Mouse (Mus musculus): ENCODE measurements at regions not wholly inside any gene's neighbourhood (a gene's known extent, or its start where the extent isn't known, plus 50 kb on each side); places are given as distances from the start of the nearest gene placed in this dataset.
A peak's percentile ranks its signal among the peaks of the same experiment; 100 is the strongest.

DNA sequence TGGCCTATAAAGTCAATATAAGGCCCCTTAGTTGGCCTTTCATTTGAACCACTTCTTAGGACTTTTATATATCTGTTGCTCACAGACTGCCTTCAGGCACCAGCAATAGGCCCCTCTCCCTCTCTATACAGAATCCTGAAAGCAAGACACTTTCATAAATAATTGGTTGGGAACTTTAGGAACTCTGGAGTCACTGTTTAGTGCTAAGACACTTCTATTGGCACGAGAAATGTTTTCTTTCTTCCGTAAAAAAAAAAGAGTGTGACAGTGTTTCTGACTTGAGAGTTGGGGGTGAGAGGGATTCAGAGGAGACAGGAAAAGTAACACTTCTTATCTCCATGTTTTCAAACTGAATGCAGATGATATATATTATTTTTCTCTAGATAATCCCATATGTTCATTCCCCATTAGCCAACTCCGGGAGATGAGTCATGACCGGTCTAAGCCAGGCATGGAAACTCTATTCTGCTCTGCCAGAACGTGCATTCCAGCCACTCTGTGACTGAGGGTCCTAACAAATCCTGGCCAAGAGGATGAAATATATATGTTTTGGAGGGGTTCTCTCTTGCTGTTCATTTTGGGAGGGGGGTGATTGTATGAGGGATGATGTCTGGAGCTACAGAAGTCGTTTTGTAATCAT lies 531.6 kb downstream of the Ccdc171 start:
- DNase-seq, result no peak

DNA sequence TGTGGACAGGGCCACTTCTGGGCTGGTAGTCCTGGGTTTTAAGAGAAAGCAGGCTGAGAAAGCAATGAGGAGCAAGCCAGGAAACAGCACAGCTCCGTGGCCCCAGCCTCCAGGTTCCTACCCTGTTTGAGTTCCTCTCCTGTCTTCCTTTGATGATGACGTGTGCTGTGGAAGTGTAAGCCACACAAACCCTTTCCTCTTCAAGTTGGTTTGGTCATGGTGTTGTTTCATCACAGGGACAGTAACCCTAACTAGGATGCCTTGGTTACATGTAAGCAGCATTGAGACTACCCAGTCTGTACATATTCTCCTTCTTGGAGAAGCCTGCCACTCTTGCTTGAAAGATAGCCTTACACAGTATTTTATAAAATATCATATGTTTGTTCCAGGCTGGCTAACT lies 534.8 kb downstream of the Ccdc171 start:
- no peak for DNase-seq

DNA sequence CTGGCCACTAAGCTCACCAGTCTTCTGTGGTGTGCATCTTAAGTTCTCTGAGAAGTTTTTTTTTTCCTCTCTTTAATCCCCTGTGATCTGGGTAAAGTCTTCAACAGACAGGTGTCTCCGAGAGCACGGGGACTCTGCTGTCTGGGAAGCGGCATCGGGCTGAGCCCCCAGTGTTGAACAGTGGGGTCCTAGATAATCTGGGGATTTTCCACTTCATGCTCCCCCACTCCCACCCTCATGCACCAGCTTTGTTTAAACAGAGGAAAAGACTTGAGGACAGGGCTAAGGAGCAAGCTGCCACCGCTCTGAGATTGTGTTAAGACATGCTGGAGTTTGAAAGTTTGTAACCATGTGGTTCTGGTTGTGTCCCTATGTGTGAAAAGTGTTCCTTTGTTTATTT lies 538.4 kb downstream of the Ccdc171 start:
- no peak for DNase-seq

DNA sequence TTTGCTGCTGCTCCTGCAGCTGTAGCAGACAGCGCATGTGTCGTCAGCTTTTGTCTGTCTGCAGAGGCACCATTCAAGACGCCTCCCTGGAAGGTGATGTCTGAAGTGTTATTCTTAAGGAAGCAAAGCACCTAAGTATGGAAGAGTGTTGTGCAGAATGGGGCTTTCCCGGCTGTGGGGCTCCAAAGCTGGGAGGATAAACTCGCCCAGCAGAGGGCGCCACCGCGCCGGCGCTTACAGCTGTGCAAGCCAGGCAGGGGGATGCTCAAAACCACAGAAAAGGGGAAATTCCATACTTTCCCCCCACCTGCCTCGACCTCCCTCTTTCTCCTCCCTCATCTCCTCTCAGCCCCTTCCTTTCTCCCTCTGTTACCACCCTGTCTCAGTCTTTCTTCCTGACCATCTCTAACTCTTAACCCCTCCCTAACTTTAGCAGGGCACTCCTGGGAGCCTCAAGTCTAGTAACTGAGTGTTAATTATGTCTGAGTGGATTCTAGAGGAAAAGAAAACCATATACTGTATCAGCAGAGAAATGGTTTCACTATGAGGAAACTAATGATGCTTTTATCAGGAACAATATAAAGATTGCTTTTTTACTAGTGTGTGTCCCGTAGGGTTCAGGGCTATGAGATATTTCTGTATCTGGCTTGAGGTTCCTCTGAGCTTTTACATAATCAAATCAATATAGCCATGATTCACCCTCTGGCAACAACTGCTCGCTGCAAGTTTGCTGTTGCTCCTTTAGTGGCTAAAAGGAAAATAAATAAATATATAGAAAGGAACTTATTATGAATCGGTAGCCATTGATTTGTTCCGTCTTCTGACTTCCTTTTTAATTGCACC lies 539.5 kb downstream of the Ccdc171 start:
- peak; percentile 93 to 94 for DNase-seq

DNA sequence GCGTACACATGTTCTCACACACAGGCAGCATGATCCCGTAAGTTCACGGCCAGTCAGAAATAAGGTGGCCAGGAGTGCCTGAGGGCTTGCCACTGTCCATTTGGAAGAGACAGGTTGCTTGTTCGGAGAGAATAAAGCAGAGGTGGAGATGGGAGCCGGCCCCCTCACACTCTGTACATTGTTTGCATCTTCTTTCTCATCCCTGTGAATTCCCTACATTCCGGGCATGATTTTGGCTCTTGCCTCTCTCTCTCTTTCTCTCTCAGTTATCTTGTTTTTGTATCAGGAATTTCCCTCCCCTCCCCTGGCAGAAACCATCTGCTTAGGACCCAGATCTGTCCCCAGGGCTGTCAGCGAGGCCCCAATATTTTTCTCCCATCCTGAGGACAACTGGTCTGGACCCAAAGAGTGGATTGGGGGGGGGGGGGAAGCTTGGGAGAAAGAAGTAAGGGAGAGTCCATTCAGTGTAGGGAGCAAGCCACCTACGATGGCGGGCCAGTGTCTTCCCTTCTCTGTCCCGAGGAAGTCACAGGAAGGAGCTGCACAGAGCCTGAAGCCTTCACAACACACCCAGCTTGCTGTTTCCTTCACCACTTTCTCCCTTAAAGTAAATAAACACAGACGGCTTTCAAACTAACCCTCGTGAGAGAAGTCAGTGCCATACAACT lies 540.2 kb downstream of the Ccdc171 start:
- DNase-seq, result no peak

DNA sequence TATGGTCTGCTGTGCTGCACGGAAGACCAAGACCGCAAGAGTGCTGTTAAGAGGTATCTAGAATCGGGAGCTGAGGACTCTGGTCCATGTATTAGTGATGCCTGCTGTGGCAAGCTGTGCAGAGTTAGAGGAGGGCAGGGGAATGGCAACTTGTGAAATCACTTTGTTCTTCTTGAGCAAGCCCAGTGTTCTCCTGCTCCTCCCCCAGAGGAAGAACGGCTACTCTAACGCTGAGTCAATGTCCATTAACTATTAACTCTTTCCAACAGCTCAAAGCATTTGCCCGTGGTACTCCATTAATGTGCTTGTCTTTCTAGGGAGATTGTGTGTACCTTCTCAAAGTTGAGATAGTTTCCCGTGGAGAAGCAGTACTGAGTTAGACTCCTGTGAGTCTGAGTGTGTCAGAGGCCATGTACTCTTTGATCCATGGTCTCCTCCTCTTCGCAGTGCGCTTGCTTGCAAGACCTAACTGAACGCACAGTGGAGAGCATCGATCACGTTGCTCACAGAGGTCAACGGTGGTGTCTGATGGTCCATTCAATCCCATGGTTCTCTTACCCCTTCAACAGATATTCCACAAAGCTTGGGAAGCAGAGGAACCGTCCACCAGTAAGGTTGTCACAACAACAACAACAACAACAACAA lies 542.7 kb downstream of the Ccdc171 start:
- DNase-seq, result no peak

DNA sequence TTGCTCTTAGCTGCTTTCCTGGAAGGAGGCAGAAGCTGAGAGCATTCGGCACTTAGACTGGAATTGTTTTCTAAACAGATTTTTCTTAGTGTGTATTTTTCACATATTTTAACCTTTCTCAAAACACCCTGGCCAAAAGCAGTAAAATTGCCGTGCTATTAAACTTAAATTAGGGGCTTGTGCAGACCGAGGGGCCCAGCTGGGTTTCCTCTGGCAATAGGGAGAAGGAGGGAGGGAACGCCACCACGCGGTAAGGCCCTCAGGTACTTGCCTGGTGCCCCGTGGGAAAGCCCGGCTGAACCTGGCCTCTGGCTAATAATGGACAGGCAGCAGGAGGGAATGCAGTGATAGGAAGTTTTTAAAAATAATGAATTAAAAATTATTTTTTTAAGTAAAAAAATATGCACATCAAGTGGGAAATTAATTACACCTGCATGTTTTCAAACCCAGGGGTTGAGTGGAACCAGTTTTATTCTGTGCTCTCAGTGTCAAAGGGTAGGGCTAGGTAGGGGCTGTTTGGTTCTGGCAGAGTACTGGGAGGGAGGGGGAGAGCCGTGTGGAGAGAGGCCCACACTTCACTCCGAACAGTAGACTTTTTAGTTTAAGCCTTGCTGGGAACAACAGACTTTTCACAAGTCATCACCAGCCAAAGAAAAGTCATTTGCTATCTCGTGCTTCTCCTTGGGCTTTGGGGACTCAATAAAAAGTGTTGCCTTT lies 543.8 kb downstream of the Ccdc171 start:
- peak; percentile 52 to 61 for DNase-seq

DNA sequence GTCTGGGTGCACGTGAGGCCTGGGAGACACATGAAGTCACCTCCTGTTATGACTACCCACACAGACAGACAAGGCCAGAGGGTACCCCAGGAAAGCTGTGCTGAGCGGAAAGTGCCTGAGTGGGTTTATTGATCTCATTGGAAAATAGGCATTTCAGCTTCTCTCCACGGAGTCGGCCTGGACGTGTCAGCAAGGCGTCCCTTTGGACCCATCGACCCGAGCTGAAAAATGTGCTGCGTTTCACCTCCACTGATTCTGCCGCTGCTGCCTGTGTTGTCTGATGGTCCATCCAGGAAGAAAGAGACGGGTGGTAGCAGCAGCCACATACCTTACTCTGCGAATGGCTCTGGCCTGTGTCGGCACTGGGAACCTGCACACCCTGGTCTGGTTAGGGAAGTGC lies 544.3 kb downstream of the Ccdc171 start:
- no peak for DNase-seq

DNA sequence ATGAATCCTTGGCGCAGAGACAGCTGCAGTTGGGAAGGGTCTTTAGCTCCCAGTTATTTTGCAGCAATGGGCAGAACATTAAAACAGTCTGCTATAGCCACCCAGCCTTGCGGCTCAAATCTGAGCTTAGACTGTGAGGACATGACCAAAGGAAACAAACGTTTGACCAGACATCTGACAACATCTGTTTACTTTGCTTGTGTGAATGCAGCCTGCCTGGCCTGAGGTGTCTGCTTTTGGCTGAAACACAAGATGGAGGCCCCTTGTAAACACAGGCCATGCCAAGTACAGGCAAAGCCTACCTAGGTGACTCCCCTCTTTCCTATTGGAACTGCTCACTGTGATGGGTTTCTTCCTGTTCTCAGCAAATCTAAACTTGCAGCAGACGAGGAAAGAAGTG lies 544.7 kb downstream of the Ccdc171 start:
- no peak for DNase-seq

DNA sequence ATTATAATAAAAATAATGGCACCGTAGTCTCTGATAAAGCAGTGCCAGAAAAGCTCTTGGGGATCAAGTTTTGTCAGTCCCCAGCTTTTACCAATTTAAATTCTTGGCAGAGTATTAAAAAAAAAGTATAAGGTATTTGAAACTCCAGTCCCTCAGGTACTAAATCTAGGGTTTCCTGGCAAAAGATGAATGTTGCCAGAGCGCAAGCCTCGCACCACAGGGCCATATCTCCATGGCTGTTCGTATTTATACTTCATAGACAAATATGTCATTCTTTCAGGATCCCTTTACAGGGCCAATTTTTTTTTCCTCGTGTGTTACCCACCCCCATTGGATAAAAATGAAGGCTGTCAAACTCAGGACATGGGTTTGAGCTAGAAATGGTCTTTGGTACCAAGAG lies 546.8 kb downstream of the Ccdc171 start:
- DNase-seq, result no peak

DNA sequence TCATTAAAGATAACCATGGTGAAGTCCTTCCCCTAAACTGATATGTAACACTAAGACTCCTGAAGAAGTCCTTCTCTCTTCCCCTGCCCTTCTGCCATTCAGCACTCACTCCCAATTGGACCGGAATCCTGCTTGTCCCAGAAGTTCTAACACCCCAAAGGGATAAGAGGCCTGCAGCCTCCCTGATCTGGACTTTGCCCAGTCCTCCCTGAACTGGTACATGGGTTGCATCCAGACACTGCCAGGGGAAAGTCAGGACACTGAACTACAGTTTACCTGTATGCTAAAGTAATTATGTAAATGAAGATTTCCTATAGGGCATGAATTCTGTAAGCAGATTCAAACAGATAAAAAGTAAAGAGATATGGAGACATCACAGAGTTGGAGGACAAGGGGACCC lies 551.2 kb downstream of the Ccdc171 start:
- no peak for DNase-seq

DNA sequence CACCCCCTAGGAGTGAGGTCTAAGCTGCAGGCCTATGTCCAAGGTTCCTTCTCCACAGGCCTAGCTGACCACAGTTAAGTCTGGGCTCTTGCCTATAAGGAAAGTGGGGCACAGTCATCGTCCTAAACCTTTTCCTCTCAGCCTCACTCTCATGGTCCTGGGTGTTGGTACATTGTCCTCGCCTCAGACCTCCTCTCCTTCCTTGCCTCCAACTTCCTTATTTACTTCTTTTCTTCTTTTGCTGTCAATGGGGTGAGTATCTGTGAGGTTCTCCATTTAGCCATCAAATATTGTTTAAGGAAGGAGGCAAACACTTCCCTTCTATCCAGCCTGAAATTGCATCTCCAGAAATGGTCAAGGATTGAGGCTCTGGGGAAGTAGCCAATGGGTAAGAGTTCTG lies 554.2 kb downstream of the Ccdc171 start:
- DNase-seq, result no peak

DNA sequence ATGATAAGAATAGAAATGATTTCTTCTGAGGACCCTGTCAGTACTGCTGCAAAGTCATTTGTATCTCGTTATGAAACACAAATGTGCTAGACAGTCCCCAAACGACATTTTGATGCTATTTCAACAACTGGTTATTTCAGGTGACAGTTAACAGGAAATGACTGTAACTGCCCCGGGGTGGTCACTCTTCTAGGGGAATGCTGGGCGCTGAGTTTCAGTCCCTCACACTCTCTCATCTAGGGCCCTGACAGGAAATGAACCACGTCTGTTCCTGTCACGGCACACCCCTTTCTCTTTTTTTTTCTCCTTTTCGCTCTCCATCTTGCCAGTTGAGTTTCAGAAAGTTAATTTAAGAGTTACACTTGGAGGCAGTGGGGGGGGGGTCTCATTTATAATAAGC lies 556.2 kb downstream of the Ccdc171 start:
- DNase-seq, result no peak

DNA sequence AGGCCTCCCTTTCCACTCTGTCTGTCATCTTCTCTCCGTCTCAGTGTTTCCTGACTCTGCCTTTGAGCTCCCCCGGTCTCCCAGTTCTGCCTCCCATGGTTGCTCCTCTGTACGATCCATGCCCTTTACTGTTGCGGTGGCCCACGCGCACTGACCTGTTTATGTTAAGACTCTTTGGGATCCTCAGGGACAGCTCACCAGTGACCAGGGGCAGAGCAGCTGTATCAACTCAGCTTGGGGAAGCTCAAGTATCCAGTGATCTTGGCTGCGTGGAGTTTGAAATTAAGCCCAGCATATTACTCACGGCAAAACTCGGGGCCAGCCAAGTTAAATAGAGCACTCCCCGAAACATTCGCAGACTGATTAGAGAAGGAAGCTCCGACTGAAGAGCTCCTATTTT lies 562.8 kb downstream of the Ccdc171 start:
- peak; percentile 63 to 74 for DNase-seq

DNA sequence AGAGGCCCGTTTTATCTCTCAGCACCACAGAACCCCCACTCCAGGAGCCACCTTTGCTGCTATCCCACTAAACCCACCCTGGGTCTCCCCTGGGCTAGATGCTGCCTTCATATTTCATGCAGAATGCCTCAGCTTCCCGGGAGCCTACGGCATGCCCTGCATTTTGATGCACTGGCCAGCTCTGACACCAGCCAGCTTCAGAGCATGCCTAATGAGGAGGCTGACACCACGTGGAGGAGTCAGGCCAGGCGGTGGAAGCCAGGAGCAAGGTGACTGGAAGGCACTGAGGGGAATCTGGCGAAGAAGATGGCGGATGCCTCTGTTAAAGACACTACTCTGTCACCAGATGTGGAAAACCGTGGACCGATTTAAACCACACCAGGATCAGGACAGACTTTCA lies 567.2 kb downstream of the Ccdc171 start:
- no peak for DNase-seq

DNA sequence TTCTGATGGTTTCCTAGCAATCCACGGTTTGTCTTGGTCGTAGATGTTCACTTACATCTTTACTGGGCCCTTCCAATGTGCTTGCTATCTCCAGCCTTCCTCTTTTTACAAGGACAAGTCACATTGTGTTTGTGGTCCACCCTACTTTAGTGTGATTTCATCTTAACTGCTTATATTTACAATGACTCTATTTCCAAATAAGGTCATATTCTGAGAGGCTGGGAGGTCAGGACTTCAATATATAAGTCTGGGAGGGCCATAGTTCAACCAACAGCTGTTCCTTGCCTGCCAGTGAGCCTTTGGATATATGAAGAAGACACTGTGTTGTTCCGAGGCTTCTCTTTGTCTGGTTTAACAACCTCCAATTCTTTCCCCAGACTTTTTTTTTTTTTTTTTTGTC lies 569.9 kb downstream of the Ccdc171 start:
- no peak for DNase-seq

DNA sequence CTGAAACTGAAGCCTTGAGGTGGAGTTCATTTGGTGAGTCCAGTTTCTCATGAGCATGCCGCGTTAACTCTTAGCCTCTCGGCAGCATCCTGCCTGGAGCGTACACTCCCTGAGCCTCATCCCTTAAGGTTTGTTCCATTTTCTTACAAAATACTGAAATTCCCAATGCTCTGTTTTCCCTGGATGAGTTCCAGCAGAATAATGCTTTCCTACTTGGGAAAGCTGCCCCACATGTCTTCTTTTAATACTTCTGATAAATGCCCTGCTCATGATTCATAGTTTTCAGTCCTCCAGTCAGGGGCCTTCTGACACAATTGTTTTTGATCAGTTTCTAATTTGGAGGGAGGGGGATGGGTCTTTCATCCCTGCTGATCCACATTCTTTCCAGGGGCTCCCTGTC lies 570.7 kb downstream of the Ccdc171 start:
- no peak for DNase-seq

DNA sequence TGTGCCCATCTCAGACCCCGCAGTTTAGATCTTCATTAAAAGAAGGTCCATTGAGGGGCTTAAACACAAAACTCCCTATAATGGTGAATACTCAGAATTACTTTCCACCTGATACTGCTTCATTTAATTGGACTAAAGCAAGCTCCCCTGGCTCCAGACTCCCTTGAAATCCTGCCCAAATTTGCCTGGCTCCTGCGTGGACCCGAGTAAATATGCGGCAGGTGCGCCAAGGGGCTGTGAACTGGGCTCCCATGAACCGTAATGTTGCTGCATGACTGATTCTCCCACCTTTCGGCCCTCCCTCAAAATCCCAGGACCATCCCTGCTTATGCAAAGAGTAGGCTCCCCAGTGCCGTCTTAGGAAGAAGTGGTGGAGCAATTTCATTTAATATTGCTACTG lies 573.7 kb downstream of the Ccdc171 start:
- no peak for DNase-seq

DNA sequence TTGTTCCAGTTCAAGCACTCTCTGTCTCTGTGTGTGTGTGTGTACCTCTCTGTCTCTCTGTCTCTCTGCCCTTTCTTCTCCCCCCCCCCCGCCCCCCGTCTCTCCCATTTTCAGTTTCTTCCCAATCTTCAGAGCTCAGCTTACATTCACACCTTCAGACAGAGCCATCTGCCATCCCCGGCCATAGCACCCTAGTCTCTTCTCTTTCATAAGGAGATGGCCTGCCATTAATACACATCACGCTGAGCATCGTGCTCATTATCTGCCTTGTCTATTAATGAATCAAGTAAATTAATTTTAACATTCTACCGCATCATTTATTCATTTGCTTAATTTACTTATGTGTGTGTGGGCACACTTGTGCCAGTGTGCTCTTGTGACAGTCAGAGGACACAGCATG lies 573.2 kb downstream of the Bnc2 start:
- DNase-seq, result no peak

DNA sequence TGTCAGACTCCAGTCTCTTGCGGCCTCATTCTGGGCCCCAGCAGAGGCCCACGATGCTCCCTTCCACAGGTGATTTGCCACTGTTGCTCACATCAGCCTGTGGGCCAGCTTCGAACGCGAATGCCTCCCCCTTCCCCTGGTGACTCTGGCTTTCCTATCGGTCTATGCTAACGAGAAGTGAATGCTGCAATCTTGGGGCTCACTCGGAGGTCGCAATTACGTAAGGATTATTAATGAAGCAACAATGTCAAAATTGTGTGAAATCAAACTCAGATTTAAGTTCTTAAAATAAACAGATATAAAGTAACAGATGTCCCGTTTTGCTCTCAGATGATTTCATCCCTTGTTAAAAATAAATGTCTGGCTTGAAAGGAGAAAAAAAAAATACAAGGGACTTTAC lies 572.3 kb downstream of the Bnc2 start:
- DNase-seq, result no peak

DNA sequence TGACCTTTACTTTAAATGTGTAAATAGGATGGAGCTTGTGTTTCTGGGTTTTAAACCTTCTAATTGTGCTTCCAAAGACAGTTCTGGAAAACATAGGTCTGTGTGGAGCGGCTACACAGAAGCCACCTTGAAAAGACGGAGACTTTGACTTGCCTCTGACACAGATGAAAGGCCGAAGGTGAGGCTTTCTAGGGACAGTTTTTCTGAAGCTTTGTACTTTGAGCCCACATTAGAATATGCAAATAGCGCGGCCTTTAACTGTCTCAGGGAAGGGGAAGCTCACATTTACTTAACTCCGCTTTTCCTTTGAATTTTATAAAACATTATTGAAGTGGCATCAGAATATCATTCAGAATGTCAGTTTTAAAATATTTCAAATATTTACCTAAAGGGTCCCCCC lies 566.5 kb downstream of the Bnc2 start:
- DNase-seq, result no peak

DNA sequence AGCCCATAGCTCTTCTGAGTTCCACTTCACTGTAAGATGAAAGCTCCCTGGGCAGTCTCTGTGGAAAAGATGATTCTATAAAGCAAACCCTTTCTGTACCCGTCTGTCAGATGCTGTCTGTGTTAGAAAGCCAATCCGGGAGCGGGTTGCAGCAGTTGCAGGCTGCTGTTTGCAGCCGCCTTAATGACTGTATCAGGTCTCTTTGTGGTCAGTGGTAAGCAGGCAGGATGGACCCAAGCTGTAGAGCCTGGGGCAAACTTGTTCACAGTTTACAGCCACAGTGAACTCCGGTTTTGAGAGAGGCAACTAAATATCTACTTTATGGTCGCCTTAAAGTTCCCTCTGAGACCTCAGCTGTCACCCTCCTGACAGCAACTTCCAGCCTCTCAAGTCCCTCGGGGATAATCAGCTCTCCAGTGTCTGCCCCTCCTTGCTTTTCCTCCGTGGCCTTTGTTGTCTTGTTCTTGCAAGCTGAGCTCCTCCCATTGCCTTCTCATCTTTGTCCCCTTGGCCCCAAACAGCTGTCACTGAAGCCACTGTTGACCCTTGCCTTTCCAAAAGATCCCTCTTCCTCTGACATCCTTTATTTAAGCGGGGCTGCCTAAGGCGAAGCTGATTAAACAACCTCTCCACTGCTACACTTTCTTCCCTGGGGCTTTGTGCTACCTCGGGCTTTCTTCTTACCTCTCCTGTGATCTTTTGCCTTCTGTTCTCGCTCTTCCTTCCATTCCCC lies 565.1 kb downstream of the Bnc2 start:
- peak; percentile 54 to 64 for DNase-seq

Measured in kidney, postnatal 4 days (tissue).